In the genomic region with DNA sequence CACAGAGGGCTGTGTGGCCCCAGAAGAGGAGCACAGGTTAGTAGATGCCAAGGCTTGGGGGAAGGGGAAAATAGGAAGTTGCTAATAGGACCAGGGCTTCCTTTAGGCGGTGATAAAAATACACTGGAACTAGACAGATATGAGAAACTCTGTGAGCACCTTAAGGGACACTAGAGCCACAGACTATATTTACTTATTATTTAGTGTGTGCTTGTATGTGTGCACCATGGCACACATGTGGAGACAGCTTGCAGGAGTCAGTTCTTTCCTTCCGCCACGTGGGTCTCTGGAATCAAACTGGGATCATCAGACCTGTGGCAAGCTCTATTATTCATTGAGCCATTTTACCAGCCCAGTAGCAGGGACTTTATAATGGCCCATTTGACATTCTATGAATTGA, we compare ENCODE assay signal across 10 mouse cellular contexts. TPM values are rescaled to one million over a fixed set of nuclear protein-coding genes. Genes with fewer than 3 reads are reported as not detected.
A peak's percentile ranks its signal among the peaks of the same experiment; 100 is the strongest.
DNase-seq lines count a peak whose midpoint lies in the region; ATAC-seq and TF ChIP-seq lines count a peak whose summit lies in the region.
"Had no signal": no experiment of that assay in that cellular context is flagged by ENCODE, and none has a peak within 500 bp of the region (broad histone marks: within the 10 kb centered on the region; RNA-seq: fewer than 3 reads in every experiment).

No protein-coding gene starts in this region.

- H3K9ac ChIP-seq in forebrain, embryonic 16.5 days (replicated peaks; ENCODE audit: low read depth, low read length): no peak overlapping the region
- H3K9ac ChIP-seq: forebrain, embryonic 12.5 days; midbrain, embryonic 12.5 days had no signal

- H3K4me3 ChIP-seq in forebrain, embryonic 10.5 days: no peak overlapping the region
- H3K4me3 ChIP-seq in forebrain, embryonic 16.5 days (replicated peaks; ENCODE audit: low read length): no peak overlapping the region
- H3K4me3 ChIP-seq in left cerebral cortex, adult 2 months: no peak overlapping the region
- H3K4me3 ChIP-seq in megakaryocyte, embryonic 14.5 days (replicated peaks): peak overlapping the region; percentile 18
- H3K4me3 ChIP-seq: forebrain, embryonic 12.5 days; midbrain, embryonic 12.5 days had no signal

- H3K4me1 ChIP-seq in forebrain, embryonic 10.5 days: no peaks in the 10 kb centered on the region
- peaks cover 9% of the 10 kb centered on the region for H3K4me1 ChIP-seq in forebrain, embryonic 16.5 days (replicated peaks; ENCODE audit: control insufficient read depth, insufficient read depth, low read length)
- H3K4me1 ChIP-seq in megakaryocyte, embryonic 14.5 days: peaks cover 55% of the 10 kb centered on the region
- H3K4me1 ChIP-seq: forebrain, embryonic 12.5 days; midbrain, embryonic 12.5 days had no signal

- H3K27me3 ChIP-seq in forebrain, embryonic 10.5 days (ENCODE audit: poor library complexity, severe bottlenecking): no peaks in the 10 kb centered on the region
- H3K27me3 ChIP-seq in forebrain, embryonic 16.5 days (replicated peaks; ENCODE audit: control insufficient read depth, insufficient read depth, low read length): no peaks in the 10 kb centered on the region
- H3K27me3 ChIP-seq in megakaryocyte, embryonic 14.5 days (replicated peaks): peaks cover 21% of the 10 kb centered on the region
- H3K27me3 ChIP-seq: forebrain, embryonic 12.5 days; midbrain, embryonic 12.5 days had no signal

- H3K9me3 ChIP-seq in forebrain, embryonic 10.5 days: no peaks in the 10 kb centered on the region
- no peaks in the 10 kb centered on the region for H3K9me3 ChIP-seq in forebrain, embryonic 16.5 days (ENCODE audit: control insufficient read depth, low read length)
- no peaks in the 10 kb centered on the region; the same call in 1 of the 2 replicates for H3K9me3 ChIP-seq in megakaryocyte, embryonic 14.5 days
- H3K9me3 ChIP-seq: forebrain, embryonic 12.5 days; midbrain, embryonic 12.5 days had no signal

- WGBS in forebrain, embryonic 10.5 days: 80% methylated on average over 3 of the region's 3 CpGs
- 69% methylated on average over 3 of the region's 3 CpGs for WGBS in forebrain, embryonic 16.5 days

- TF ChIP-seq CTCF in left cerebral cortex, adult 2 months (IDR thresholded peaks at IDR 0.05): no peak

- no peak overlapping the region for H3K4me2 ChIP-seq in forebrain, embryonic 16.5 days (ENCODE audit: low read length)
- H3K4me2 ChIP-seq: forebrain, embryonic 12.5 days; midbrain, embryonic 12.5 days had no signal

- ATAC-seq in forebrain, embryonic 16.5 days: no peak; the same call in 1 of the 2 replicates

- intact Hi-C loops in left cerebral cortex, adult 2 months (cut with DNase I): no loop called here
- intact Hi-C loops in heart, postnatal 10 days (cut with DNase I): loop anchor here (1.0 to 2.0 kb wide), 3 partner anchors 14 to 28 kb away; no protein-coding TSS in a partner anchor

- H3K36me3 ChIP-seq in forebrain, embryonic 10.5 days (replicated peaks): no peaks in the 10 kb centered on the region
- H3K36me3 ChIP-seq in forebrain, embryonic 16.5 days (ENCODE audit: control insufficient read depth, insufficient read depth): no peaks in the 10 kb centered on the region
- H3K36me3 ChIP-seq in megakaryocyte, embryonic 14.5 days (replicated peaks; ENCODE audit: low read length): peaks cover 2% of the 10 kb centered on the region
- H3K36me3 ChIP-seq: forebrain, embryonic 12.5 days; midbrain, embryonic 12.5 days had no signal

- no peak for DNase-seq in forebrain, embryonic 10.5 days (ENCODE audit: extremely low spot score, low spot score)
- DNase-seq in left cerebral cortex, adult 2 months (ENCODE audit: extremely low spot score in 1 of 2, low spot score in 2 of 2): no peak
- no peak for DNase-seq in left cerebral cortex, adult 18-20 months (ENCODE audit: low spot score in 2 of 2)
- peak; percentile 35 to 41 for DNase-seq in heart, postnatal 10 days
- DNase-seq in right cerebral cortex, postnatal 36 days (ENCODE audit: low spot score in 2 of 2): no peak
- no peak for DNase-seq in urinary bladder, postnatal 14 days (ENCODE audit: low spot score)

- 0 out of 2 replicates have a peak overlapping the region, but pooled peaks have one; percentile 40 for H3K27ac ChIP-seq in forebrain, embryonic 10.5 days
- H3K27ac ChIP-seq in forebrain, embryonic 16.5 days (ENCODE audit: low read length): no peak overlapping the region
- H3K27ac ChIP-seq in left cerebral cortex, adult 2 months: peak overlapping the region; percentile 71
- H3K27ac ChIP-seq: forebrain, embryonic 12.5 days; midbrain, embryonic 12.5 days had no signal

RNA-seq across cellular contexts. Expression of gene Gm10282, which starts 9.9 kb away (rescaled TPM):
- 36.7 and 41.7 TPM in 2 replicates for polyA plus RNA-seq in forebrain, embryonic 10.5 days (2016; fragmentation: Nextera tagmentation; extraction: Ambion mirVana)
- 16.5 and 25.7 TPM in 2 replicates for polyA plus RNA-seq in forebrain, embryonic 16.5 days (2015; fragmentation: Nextera tagmentation; extraction: Ambion mirVana)
- 1 to 10 TPM; 3.9 to 6.2 TPM for total RNA-seq in left cerebral cortex, adult 2 months (2021)
- 1 to 10 TPM; 2.8 to 4.2 TPM for total RNA-seq in left cerebral cortex, adult 18-20 months (2021)
- 10 to 100 TPM; 15.9 to 19.4 TPM for total RNA-seq in heart, postnatal 10 days (2021)
- polyA plus RNA-seq in megakaryocyte, embryonic 14.5 days (2012; ENCODE audit: insufficient read depth, low replicate concordance): 27.5 and 64.2 TPM in 2 replicates

RNA-seq across cellular contexts. Expression of gene Klf2, which starts 23.7 kb away (rescaled TPM):
- polyA plus RNA-seq in forebrain, embryonic 10.5 days (2016; fragmentation: Nextera tagmentation; extraction: Ambion mirVana): 2.6 and 3.0 TPM in 2 replicates
- polyA plus RNA-seq in forebrain, embryonic 16.5 days (2015; fragmentation: Nextera tagmentation; extraction: Ambion mirVana): 3.2 and 3.8 TPM in 2 replicates
- total RNA-seq in left cerebral cortex, adult 2 months (2021): 10 to 100 TPM; 17.1 to 32.3 TPM
- 10 to 100 TPM; 15.2 to 23.6 TPM for total RNA-seq in left cerebral cortex, adult 18-20 months (2021)
- 10 to 100 TPM; 69.7 to 82.8 TPM for total RNA-seq in heart, postnatal 10 days (2021)
- polyA plus RNA-seq in megakaryocyte, embryonic 14.5 days (2012; ENCODE audit: insufficient read depth, low replicate concordance): 21.5 and 29.5 TPM in 2 replicates

RNA-seq across cellular contexts. Expression of gene Ap1m1, which starts 55.3 kb away (rescaled TPM):
- 181 and 183 TPM in 2 replicates for polyA plus RNA-seq in forebrain, embryonic 10.5 days (2016; fragmentation: Nextera tagmentation; extraction: Ambion mirVana)
- polyA plus RNA-seq in forebrain, embryonic 16.5 days (2015; fragmentation: Nextera tagmentation; extraction: Ambion mirVana): 252 and 284 TPM in 2 replicates
- total RNA-seq in left cerebral cortex, adult 2 months (2021): 10 to 100 TPM; 83.1 to 84.7 TPM
- 10 to 100 TPM; 80.1 to 80.6 TPM for total RNA-seq in left cerebral cortex, adult 18-20 months (2021)
- total RNA-seq in heart, postnatal 10 days (2021): 10 to 100 TPM; 62.3 to 66.6 TPM
- 188 and 196 TPM in 2 replicates for polyA plus RNA-seq in megakaryocyte, embryonic 14.5 days (2012; ENCODE audit: insufficient read depth, low replicate concordance)

Comparison
In these comparisons a context has a peak if more than half of its experiments do, and no peak if none do; other contexts are left out.
1. DNase-seq: peak in heart, postnatal 10 days (2 of 2); none in forebrain, embryonic 10.5 days (single experiment), left cerebral cortex, adult 2 months (0 of 2), left cerebral cortex, adult 18-20 months (0 of 2), right cerebral cortex, postnatal 36 days (0 of 2) and urinary bladder, postnatal 14 days (single experiment).